Mouse (Mus musculus) heart, embryonic 12.5 days (tissue): Measurements from ENCODE around the gene Birc7. TPM values are rescaled to one million over a fixed set of nuclear protein-coding genes. Genes with fewer than 3 reads are reported as not detected.

ENCODE experiments used
- ATAC-seq: fragments of 200-750 bp; cut with Nextera tagmentation; 2 replicates; pipeline ENCODE4 v1.8.0; 2017; ENCODE audit warnings: moderate TSS enrichment, moderate library complexity; ENCODE audit not compliant: insufficient number of reproducible peaks, low FRiP score
- H3K27ac ChIP-seq: fragments of 300-500 bp; sonication (generic); 2 replicates; pipeline ENCODE4 v1.5.1; 2016; ENCODE audit warnings: mild to moderate bottlenecking, moderate library complexity; ENCODE audit not compliant: poor library complexity, severe bottlenecking
- H3K27me3 ChIP-seq: fragments of 300-500 bp; sonication (generic); replicated peaks from 2 replicates; pipeline ENCODE4 v1.6.1; 2016; ENCODE audit warnings: mild to moderate bottlenecking, moderate library complexity
- H3K36me3 ChIP-seq: fragments of 300-500 bp; sonication (generic); 2 replicates; pipeline ENCODE4 v1.6.1; 2016; ENCODE audit warnings: mild to moderate bottlenecking, moderate library complexity
- H3K4me1 ChIP-seq: fragments of 300-500 bp; sonication (generic); replicated peaks from 2 replicates; pipeline ENCODE4 v1.6.1; 2016; ENCODE audit warnings: mild to moderate bottlenecking
- H3K4me2 ChIP-seq: fragments of 300-500 bp; sonication (generic); 2 replicates; pipeline ENCODE4 v1.6.1; 2016; ENCODE audit warnings: mild to moderate bottlenecking, moderate library complexity
- H3K4me3 ChIP-seq: fragments of 300-500 bp; sonication (generic); 2 replicates; pipeline ENCODE4 v1.5.1; 2016; ENCODE audit warnings: mild to moderate bottlenecking
- H3K9ac ChIP-seq: fragments of 300-500 bp; sonication (generic); 2 replicates; pipeline ENCODE4 v1.6.1; 2016; ENCODE audit warnings: mild to moderate bottlenecking, moderate library complexity
- H3K9me3 ChIP-seq: fragments of 300-500 bp; sonication (generic); replicated peaks from 2 replicates; pipeline ENCODE4 v1.6.1; 2016; ENCODE audit warnings: mild to moderate bottlenecking, moderate library complexity
- WGBS: fragments of 180-500 bp; shearing (Covaris S2); methylation state at CpG from one replicate; pipeline ENCODE4 v1.1.7; 2016; 5-methylcytosine and 5-hydroxymethylcytosine counted together
- polyA plus RNA-seq: library from polyadenylated mRNA; unstranded; fragments of >200 nt; fragmentation: Nextera tagmentation; extraction: Ambion mirVana; gene quantifications from 2 replicates; pipeline ENCODE4 v1.2.1, GENCODE M21; 2016

The Birc7 gene
- polyA plus RNA-seq: 0.32 and 0.46 TPM in 2 replicates

DNA sequence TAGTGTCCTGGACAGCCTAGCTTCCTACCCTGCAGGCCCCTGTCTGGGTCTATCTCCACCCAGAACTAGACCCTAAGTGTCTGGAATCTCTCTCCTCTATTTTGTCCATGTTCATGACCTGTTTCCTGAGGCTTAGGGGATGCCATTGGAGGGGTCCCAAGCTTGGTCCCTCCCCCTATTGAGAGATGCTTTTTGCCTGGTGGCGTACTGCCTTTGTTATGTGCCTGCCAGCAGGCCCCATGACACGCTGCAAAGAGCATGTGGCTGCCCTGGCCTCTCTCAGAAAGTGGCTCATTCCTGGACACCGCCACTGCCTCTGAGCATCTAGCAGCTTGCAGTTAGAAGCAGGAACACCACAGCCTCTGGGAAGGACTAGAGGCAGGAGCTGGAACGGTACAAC, at the start of gene Birc7:
Birc7 (plus strand) TSS at position 301 of the 400 bp plus-strand sequence.
- Histone ChIP-seq H3K9me3 (no peaks in the 10 kb centered on the region), H3K4me2 (no peak within 1 kb of the TSS), H3K4me1 (peaks cover 5% of the 10 kb centered on the region; the same call in 1 of the 2 replicates), H3K27me3 (peaks cover 15% of the 10 kb centered on the region; the same call in 1 of the 2 replicates), H3K4me3 (no peak within 1 kb of the TSS), H3K36me3 (no peaks in the 10 kb centered on the region), H3K9ac (no peak within 1 kb of the TSS; the same call in 1 of the 2 replicates), H3K27ac (no peak within 1 kb of the TSS)
- 46% methylated on average over 4 of the region's 4 CpGs for WGBS
- ATAC-seq: no peak

DNA sequence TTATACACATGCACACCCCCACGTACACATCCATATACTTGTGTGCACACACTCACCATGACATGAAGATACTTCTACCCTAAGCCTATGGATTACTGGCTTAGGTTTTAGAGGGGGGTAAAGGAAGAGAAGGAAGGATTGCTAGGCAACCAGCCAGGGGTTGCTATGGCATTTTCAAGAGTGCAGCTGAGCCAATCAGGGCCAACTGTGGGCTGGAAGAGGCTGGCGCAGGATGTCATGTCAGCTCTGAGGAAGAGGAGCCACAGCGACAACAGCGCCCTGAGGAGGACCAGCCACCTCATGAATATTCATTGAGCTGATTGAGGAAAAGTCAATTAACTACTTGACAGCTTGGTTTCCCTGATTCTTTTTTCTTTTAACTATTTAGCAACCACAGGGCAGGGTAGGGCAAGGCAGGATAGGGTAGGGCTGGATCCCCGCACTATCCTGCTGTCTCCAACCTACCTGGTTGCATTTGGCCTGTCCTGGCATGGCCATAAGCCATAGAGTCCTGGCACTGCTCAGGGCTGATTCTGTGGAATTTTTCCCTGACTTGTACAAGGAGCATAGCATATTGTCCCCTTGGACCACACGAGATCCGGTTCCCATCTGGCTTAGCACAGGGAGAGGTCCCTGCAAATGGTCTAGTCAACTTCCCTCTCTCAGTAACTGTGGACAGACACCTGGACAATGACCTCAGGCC, 49.3 kb upstream of the Birc7 start:
- H3K9ac ChIP-seq: no peak overlapping the region
- 46% methylated on average over 7 of the region's 7 CpGs for WGBS

DNA sequence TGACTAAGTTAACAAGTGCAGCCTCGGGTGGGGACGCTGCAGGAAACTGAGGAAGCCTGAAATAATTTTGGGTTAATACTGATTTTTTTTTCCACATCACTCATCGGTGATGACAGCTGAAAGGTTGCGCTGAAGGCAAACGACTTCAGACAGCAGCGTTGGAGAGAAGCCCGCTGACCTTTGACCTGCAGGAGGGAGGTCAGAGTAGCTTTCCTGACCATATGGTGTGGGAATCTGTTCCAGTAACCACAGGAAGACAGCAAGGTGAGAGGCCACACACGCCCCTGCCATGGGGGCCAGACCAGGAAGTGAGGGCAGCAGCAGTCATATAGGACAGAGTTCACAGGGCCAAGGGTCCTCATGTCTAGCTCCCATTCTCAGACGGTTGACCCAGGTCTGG, 47.5 kb upstream of the Birc7 start:
- WGBS: 59% methylated on average over 9 of the region's 9 CpGs
- Histone ChIP-seq H3K36me3 (no peaks in the 10 kb centered on the region), H3K4me2 (no peak overlapping the region), H3K27ac (no peak overlapping the region), H3K9me3 (no peaks in the 10 kb centered on the region), H3K4me3 (no peak overlapping the region), H3K4me1 (no peaks in the 10 kb centered on the region), H3K27me3 (peaks cover 57% of the 10 kb centered on the region), H3K9ac (no peak overlapping the region)
- no peak for ATAC-seq

More for the DNA sequence above, 49.3 kb upstream of the Birc7 start:
- H3K4me3 ChIP-seq: no peak overlapping the region
- no peak overlapping the region for H3K27ac ChIP-seq
- H3K27me3 ChIP-seq: peaks cover 39% of the 10 kb centered on the region
- H3K4me1 ChIP-seq: no peaks in the 10 kb centered on the region
- no peaks in the 10 kb centered on the region for H3K9me3 ChIP-seq
- no peak for ATAC-seq
- H3K4me2 ChIP-seq: no peak overlapping the region
- no peaks in the 10 kb centered on the region for H3K36me3 ChIP-seq

DNA sequence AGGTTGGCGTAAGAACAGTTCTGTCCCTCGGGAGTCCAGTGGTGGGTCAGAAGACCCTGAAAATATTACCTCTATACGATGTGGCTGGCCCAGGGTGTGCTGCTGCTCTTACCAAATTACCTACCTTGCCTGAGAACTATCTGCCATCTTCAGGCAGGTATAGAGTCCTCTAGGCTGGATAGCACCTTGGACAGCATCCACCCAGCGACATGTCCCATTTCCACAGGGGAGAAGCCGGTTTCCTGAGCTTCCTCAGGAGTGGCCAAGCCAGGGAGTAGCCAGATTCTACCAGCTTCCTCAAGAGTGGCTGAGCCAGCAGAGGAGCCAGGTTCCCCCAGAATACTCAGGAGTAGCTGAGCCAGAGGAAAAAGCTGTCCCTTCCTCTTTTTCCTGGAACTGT, 43.6 kb upstream of the Birc7 start:
- ATAC-seq: no peak
- Histone ChIP-seq H3K27me3 (peaks cover 71% of the 10 kb centered on the region), H3K36me3 (no peaks in the 10 kb centered on the region), H3K9ac (no peak overlapping the region), H3K4me1 (no peaks in the 10 kb centered on the region), H3K4me2 (no peak overlapping the region), H3K4me3 (no peak overlapping the region), H3K27ac (no peak overlapping the region), H3K9me3 (no peaks in the 10 kb centered on the region)
- WGBS: 47% methylated on average over 5 of the region's 5 CpGs

DNA sequence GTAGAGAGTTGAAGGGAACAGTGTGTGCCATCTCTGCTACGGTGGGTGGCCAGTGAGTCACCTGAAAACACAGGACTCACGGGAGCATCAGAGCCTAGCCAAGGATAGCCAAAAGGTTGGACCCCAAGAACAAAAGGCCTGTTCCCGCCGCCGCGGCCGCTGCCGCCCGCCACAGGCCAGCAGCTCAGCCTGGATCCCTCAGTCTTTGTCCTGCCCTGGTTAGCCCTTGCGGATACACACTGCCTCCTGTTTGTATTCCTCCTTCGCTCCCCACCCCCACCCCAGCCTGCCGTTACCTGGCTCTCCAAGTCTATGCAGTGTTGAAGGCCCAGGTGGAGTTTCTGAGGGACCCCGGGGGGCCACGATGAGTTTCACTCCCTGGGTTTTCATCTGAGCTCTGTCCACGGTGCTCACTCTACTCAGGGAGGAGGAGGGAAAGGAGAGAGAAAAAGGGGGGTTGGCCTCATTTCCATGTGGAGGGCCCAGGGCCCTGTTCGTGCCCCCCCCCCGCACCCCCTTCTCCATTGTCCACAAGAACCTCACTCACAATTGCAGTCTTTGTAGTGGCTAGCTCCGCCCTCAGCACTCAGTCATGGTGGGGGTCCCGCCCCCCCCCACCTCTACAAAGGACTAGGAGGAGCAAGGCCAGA, 39.4 kb upstream of the Birc7 start:
- WGBS: 9% methylated on average over 19 of the region's 19 CpGs
- Histone ChIP-seq H3K27me3 (peaks cover 99% of the 10 kb centered on the region), H3K4me1 (peaks cover 25% of the 10 kb centered on the region), H3K27ac (no peak overlapping the region), H3K9ac (no peak overlapping the region), H3K36me3 (no peaks in the 10 kb centered on the region), H3K4me2 (no peak overlapping the region), H3K9me3 (no peaks in the 10 kb centered on the region), H3K4me3 (no peak overlapping the region)
- ATAC-seq: no peak

DNA sequence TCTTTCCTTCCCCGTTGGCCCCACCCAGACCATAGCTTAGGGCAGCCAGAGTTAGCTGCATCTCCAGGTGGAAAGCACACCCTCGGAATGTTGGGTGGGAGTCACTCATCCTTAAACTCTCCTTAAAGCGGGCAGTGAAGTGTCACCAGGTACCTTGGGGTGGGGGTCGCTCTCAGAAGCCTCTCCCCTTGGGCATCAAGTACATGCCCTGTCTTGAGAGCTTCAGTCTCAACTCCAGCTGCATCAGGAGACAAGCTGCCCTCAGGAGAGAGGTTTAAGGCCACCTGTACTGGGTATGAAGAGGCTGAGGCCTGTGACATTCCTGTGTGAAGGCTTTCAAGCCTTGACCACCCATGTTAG, 38.9 kb upstream of the Birc7 start:
- Histone ChIP-seq H3K27ac (no peak overlapping the region), H3K27me3 (peaks cover 100% of the 10 kb centered on the region), H3K9ac (no peak overlapping the region), H3K4me1 (peaks cover 30% of the 10 kb centered on the region), H3K4me2 (no peak overlapping the region), H3K36me3 (no peaks in the 10 kb centered on the region), H3K9me3 (no peaks in the 10 kb centered on the region), H3K4me3 (no peak overlapping the region)
- 20% methylated on average over 4 of the region's 4 CpGs for WGBS
- ATAC-seq: no peak

DNA sequence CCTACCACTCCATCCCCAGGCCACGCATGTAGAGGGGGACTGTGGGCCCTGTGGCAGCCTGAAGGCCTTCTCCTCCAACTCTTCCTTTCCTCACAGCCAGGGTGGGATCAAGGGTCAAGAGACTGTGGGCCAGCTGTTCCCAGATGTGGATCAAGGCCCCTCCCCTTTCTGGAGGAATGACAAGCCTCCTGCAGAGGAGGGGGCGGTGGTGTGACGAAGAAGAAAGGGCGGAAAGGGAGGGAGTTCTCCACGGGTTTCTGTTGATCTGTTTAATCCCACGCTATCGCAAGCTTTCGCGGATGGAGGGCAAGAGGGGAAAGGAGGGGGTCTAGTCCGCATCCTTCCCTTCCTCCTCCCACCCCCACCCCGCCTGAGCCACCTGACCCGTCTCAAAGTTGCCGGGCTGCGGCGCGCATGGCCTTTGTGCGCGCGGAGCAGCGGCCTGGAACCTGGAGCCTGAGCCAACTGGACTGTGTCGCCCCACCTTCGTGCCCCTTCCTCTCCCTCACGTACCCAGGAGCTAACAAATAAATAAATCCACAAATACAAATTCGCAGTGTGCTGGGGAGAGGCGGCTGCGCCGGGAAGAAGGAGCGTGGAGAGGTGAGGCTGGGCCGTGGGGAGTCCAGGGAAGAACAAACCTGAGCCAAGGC, 38.3 kb upstream of the Birc7 start:
- 0 out of 2 replicates have a peak overlapping the region, but pooled peaks have one; percentile 12 for H3K4me2 ChIP-seq
- H3K4me3 ChIP-seq: 0 out of 2 replicates have a peak overlapping the region, but pooled peaks have one; percentile 9
- H3K4me1 ChIP-seq: peaks cover 30% of the 10 kb centered on the region
- peaks cover 100% of the 10 kb centered on the region for H3K27me3 ChIP-seq
- no peaks in the 10 kb centered on the region for H3K9me3 ChIP-seq
- 2% methylated on average over 29 of the region's 29 CpGs for WGBS
- no peak overlapping the region for H3K9ac ChIP-seq
- no peak for ATAC-seq
- no peaks in the 10 kb centered on the region for H3K36me3 ChIP-seq
- no peak overlapping the region for H3K27ac ChIP-seq

DNA sequence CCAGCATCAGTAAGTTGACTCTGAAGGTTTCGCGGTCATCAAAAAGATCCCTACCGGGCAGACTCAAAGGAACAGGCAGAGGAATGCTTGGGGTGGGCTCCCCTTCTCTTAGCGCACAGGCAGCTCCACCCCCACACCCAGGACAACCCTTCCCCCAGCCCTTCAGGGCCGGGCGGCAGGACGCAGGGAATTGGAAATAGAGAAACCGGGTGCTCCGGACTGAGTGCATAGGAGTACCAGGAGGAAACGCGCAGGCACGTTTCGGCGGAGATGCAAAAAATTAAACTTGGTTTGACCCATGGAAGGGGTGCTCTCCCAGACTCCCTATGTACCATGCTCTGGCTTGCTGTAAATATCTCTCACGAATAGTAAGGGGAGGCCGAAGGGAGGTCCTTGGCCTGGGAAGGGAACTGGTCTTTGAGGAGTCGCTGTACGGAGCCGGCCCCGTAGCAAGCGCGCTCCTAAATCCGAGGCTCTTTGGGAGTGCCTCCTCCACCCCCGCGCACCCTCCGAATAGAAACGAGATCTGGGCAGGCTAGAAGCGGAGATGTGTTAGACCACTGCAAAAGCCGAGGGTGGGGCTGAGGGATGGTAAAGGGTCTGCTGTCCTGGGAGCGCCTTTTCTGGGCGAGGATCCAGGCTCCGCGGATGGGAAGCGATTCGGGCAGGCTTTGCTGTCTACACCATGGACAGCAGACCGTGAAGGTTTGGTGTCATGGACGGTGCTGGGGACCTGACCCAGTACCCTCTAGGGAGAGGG, 37.6 kb upstream of the Birc7 start:
- no peak overlapping the region for H3K9ac ChIP-seq
- peaks cover 30% of the 10 kb centered on the region for H3K4me1 ChIP-seq
- WGBS: 1% methylated on average over 37 of the region's 37 CpGs
- no peak for ATAC-seq
- no peak overlapping the region for H3K27ac ChIP-seq
- H3K27me3 ChIP-seq: peaks cover 100% of the 10 kb centered on the region
- peak overlapping the region; percentile 12; the same call in 1 of the 2 replicates for H3K4me2 ChIP-seq
- H3K9me3 ChIP-seq: no peaks in the 10 kb centered on the region
- H3K4me3 ChIP-seq: 0 out of 2 replicates have a peak overlapping the region, but pooled peaks have one; percentile 9
- H3K36me3 ChIP-seq: no peaks in the 10 kb centered on the region

DNA sequence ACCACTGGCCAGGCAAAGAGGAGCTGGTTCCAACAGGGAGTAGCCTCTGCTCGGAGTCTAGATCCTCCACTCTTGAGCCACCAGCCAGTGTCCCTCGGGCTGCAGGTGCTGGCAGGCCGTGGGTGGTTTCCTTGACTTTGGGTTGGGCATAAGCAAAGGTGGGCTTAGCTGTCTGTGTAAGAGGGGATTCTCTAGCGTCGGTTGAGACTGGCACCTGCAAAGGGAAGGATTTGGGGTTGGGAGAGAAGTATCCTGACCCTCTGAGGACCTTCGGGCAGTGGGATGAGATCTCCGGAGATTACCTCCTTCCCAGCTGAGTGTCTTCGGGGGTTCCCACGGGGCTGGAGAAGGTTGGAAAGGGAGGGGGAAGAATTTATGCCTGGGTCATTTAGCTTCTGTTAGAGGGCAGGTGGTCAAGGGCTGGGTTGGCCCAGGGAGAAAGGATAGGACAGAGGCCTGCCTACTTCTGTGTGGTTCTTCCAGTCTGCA, 36.9 kb upstream of the Birc7 start:
- WGBS: 13% methylated on average over 9 of the region's 9 CpGs
- no peak overlapping the region for H3K4me3 ChIP-seq
- peaks cover 30% of the 10 kb centered on the region for H3K4me1 ChIP-seq
- no peak for ATAC-seq
- H3K36me3 ChIP-seq: no peaks in the 10 kb centered on the region
- H3K4me2 ChIP-seq: no peak overlapping the region
- no peak overlapping the region for H3K27ac ChIP-seq
- H3K9ac ChIP-seq: no peak overlapping the region
- H3K27me3 ChIP-seq: peaks cover 100% of the 10 kb centered on the region
- H3K9me3 ChIP-seq: no peaks in the 10 kb centered on the region

DNA sequence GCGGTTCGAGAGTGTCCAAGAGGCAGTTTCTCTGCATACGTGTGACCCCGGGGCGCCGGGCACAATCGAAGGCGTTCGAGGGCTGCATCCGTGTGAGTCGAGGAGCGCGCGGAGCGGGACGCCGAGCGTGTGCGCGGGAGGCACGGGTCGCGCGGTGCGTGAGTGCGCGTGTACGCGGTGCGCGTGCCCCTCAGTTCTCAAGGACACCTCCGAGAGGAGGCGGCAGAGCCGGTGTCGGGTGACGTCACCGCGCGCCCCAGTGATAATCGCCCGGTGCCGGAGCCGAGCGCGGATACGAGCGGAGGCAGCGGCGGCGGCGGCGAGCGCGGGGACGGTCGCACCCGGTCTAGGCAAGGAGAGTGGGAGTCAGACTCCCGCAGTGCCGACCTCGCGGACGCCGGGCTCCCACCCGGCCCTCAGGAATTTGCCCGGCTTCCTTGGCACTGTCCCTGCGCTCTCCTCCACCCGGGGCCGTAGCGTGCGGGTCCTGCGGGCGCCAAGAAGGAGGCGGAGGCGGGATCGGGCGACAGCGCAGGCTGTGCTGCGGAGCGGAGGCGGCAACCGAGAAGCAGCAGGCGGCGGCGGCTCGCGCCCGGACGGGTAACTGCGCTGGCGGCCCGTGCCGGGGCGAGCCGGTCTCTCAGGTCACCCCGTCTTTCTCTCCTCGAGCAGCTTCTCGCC, 35.8 kb upstream of the Birc7 start:
- peak overlapping the region; percentile 78 for H3K4me2 ChIP-seq
- under 1% methylated on average over 78 of the region's 97 CpGs for WGBS
- ATAC-seq: 0 out of 2 replicates have a peak, but pooled peaks have one; percentile 12

More for the DNA sequence above, 35.8 kb upstream of the Birc7 start:
- H3K27me3 ChIP-seq: peaks cover 100% of the 10 kb centered on the region
- no peaks in the 10 kb centered on the region for H3K36me3 ChIP-seq
- H3K4me1 ChIP-seq: peaks cover 30% of the 10 kb centered on the region
- no peak overlapping the region for H3K9ac ChIP-seq
- H3K9me3 ChIP-seq: no peaks in the 10 kb centered on the region
- H3K4me3 ChIP-seq: peak overlapping the region; percentile 51
- no peak overlapping the region for H3K27ac ChIP-seq
